Mouse (Mus musculus): ENCODE measurements around the gene Foxa3. TPM values are rescaled to one million over a fixed set of nuclear protein-coding genes. Genes with fewer than 3 reads are reported as not detected.

The Foxa3 gene
- polyA plus RNA-seq, 1 experiment from 2014 or later: 1.3 TPM

Other genes starting within 250 kb of the Foxa3 start
- gene Psg19, start 225.0 kb downstream of the Foxa3 start, polyA plus RNA-seq (2015; fragmentation: Nextera tagmentation; extraction: Ambion mirVana): not detected in 2 replicates
- gene Psg17, start 201.9 kb downstream of the Foxa3 start, polyA plus RNA-seq (2015; fragmentation: Nextera tagmentation; extraction: Ambion mirVana): 0.09 TPM in 1 of 2 replicates, not detected in the other
- gene Mill2, start 183.6 kb downstream of the Foxa3 start, polyA plus RNA-seq (2015; fragmentation: Nextera tagmentation; extraction: Ambion mirVana): 0.76 and 1.2 TPM in 2 replicates
- 2.3 and 4.8 TPM in 2 replicates for gene Pglyrp1, start 152.2 kb downstream of the Foxa3 start, polyA plus RNA-seq (2015; fragmentation: Nextera tagmentation; extraction: Ambion mirVana)
- gene Ccdc61, start 113.1 kb downstream of the Foxa3 start, polyA plus RNA-seq (2015; fragmentation: Nextera tagmentation; extraction: Ambion mirVana): 27.7 and 28.9 TPM in 2 replicates
- gene Nova2, start 97.7 kb downstream of the Foxa3 start, polyA plus RNA-seq (2015; fragmentation: Nextera tagmentation; extraction: Ambion mirVana): 0.67 and 0.93 TPM in 2 replicates
- gene Nanos2, start 36.1 kb downstream of the Foxa3 start, polyA plus RNA-seq (2015; fragmentation: Nextera tagmentation; extraction: Ambion mirVana): not detected in 2 replicates
- 3.5 and 3.9 TPM in 2 replicates for gene Mypop, start 32.3 kb downstream of the Foxa3 start, polyA plus RNA-seq (2015; fragmentation: Nextera tagmentation; extraction: Ambion mirVana)
- 21.4 and 24.1 TPM in 2 replicates for gene Irf2bp1, start 19.5 kb downstream of the Foxa3 start, polyA plus RNA-seq (2015; fragmentation: Nextera tagmentation; extraction: Ambion mirVana)
- gene Sympk, start 839 bp upstream of the Foxa3 start, polyA plus RNA-seq (2015; fragmentation: Nextera tagmentation; extraction: Ambion mirVana): 34.3 and 38.4 TPM in 2 replicates
- gene Rsph6a, start 31.2 kb upstream of the Foxa3 start, polyA plus RNA-seq (2015; fragmentation: Nextera tagmentation; extraction: Ambion mirVana): not detected in 2 replicates
- gene Dmwd, start 52.7 kb upstream of the Foxa3 start, polyA plus RNA-seq (2015; fragmentation: Nextera tagmentation; extraction: Ambion mirVana): 15.4 and 18.7 TPM in 2 replicates
- gene Dmpk, start 60.3 kb upstream of the Foxa3 start, polyA plus RNA-seq (2015; fragmentation: Nextera tagmentation; extraction: Ambion mirVana): 18.1 and 24.7 TPM in 2 replicates
- gene Six5, start 71.1 kb upstream of the Foxa3 start, polyA plus RNA-seq (2015; fragmentation: Nextera tagmentation; extraction: Ambion mirVana): 8.0 and 10.1 TPM in 2 replicates
- gene Gm4969, start 94.8 kb upstream of the Foxa3 start, polyA plus RNA-seq (2015; fragmentation: Nextera tagmentation; extraction: Ambion mirVana): 2.9 and 3.4 TPM in 2 replicates
- gene Fbxo46, start 96.3 kb upstream of the Foxa3 start, polyA plus RNA-seq (2015; fragmentation: Nextera tagmentation; extraction: Ambion mirVana): 16.1 and 16.3 TPM in 2 replicates
- 13.5 and 14.4 TPM in 2 replicates for gene Qpctl, start 125.8 kb upstream of the Foxa3 start, polyA plus RNA-seq (2015; fragmentation: Nextera tagmentation; extraction: Ambion mirVana)
- 157 and 162 TPM in 2 replicates for gene Snrpd2, start 126.2 kb upstream of the Foxa3 start, polyA plus RNA-seq (2015; fragmentation: Nextera tagmentation; extraction: Ambion mirVana)
- gene Gipr, start 142.6 kb upstream of the Foxa3 start, polyA plus RNA-seq (2015; fragmentation: Nextera tagmentation; extraction: Ambion mirVana): 0.76 and 1.0 TPM in 2 replicates
- 9.5 and 16.8 TPM in 2 replicates for gene Eml2, start 152.9 kb upstream of the Foxa3 start, polyA plus RNA-seq (2015; fragmentation: Nextera tagmentation; extraction: Ambion mirVana)
- gene Gpr4, start 189.0 kb upstream of the Foxa3 start, polyA plus RNA-seq (2015; fragmentation: Nextera tagmentation; extraction: Ambion mirVana): 2.7 and 3.3 TPM in 2 replicates
- gene Opa3, start 204.8 kb upstream of the Foxa3 start, polyA plus RNA-seq (2015; fragmentation: Nextera tagmentation; extraction: Ambion mirVana): 38.8 and 40.5 TPM in 2 replicates
- gene Vasp, start 248.3 kb upstream of the Foxa3 start, polyA plus RNA-seq (2015; fragmentation: Nextera tagmentation; extraction: Ambion mirVana): 87.4 and 89.8 TPM in 2 replicates